8 mouse cellular contexts compared by ENCODE assay signal in the genomic region with DNA sequence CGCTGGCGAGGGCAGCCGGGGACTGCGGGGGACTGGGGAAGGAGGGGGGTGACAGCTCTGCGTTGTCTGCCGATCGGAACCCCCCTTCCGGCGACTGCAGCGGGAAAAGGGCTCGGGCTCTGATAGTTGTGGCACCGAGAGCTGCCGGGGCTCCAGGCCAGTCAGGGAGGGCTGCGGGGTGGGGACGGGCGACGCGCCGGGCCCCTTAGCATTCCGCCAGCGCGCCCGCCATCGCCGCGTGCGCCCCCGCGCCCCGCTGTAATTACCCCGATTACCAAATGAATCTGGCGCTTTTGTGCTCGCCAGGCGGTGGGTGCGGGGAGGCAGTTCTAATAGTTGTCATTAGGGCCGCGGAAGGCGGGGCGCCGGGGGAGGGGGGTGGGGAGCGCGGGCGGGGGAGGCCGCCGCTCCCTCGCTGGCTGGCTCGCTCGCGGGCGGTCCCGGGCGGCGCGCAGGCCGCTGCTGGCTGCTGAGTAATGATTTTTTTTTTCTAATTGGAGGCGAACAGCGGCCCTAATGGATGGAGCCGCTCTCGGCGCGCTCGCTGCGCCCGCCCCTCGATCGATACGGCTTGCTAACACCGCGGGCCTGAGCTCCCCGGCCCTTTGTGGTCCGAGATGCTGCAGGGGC.
A peak's percentile ranks its signal among the peaks of the same experiment; 100 is the strongest.
DNase-seq lines count a peak whose midpoint lies in the region; ATAC-seq lines count a peak whose summit lies in the region.

No protein-coding gene starts in this region.

- ATAC-seq in embryonic facial prominence, embryonic 11.5 days (replicated peaks; ENCODE audit: insufficient number of reproducible peaks, low FRiP score, low TSS enrichment, low read depth) = peak; percentile 73

- DNase-seq in urinary bladder, postnatal 14 days (ENCODE audit: low spot score) = peak; percentile 18
- DNase-seq in urinary bladder, adult 18-20 months (ENCODE audit: low spot score in 2 of 2) = no peak
- peak; percentile 58 for DNase-seq in embryonic facial prominence, embryonic 11.5 days (ENCODE audit: low spot score)
- DNase-seq in hindbrain, embryonic 10.5 days (ENCODE audit: low spot score) = peak; percentile 59
- DNase-seq in layer of hippocampus, postnatal 14 days (ENCODE audit: low spot score in 2 of 2) = peak; percentile 29 to 58
- peak; percentile 27 to 64 for DNase-seq in lung, postnatal 4 days
- peak; percentile 11 to 50 for DNase-seq in right cerebral cortex, postnatal 36 days (ENCODE audit: low spot score in 2 of 2)
- no peak for DNase-seq in natural killer cell, adult 2 months (ENCODE audit: low spot score in 2 of 2)

- peaks cover 15% of the 10 kb centered on the region for H3K27me3 ChIP-seq in embryonic facial prominence, embryonic 11.5 days (ENCODE audit: control insufficient read depth, insufficient read depth, low read length)
- peaks cover 98% of the 10 kb centered on the region for H3K27me3 ChIP-seq in hindbrain, embryonic 10.5 days (ENCODE audit: insufficient read depth, poor library complexity, severe bottlenecking)

- peak overlapping the region; percentile 58 for H3K9ac ChIP-seq in embryonic facial prominence, embryonic 11.5 days (replicated peaks; ENCODE audit: low read length)

- no peaks in the 10 kb centered on the region for H3K36me3 ChIP-seq in embryonic facial prominence, embryonic 11.5 days (replicated peaks; ENCODE audit: control insufficient read depth, insufficient read depth, low read depth, low read length)
- H3K36me3 ChIP-seq in hindbrain, embryonic 10.5 days = no peaks in the 10 kb centered on the region

- H3K4me1 ChIP-seq in embryonic facial prominence, embryonic 11.5 days (ENCODE audit: control insufficient read depth, insufficient read depth, low read length) = peaks cover 3% of the 10 kb centered on the region; the same call in 1 of the 2 replicates
- peaks cover 38% of the 10 kb centered on the region for H3K4me1 ChIP-seq in hindbrain, embryonic 10.5 days (replicated peaks)

- 0 out of 2 replicates have a peak overlapping the region, but pooled peaks have one; percentile 35 for H3K27ac ChIP-seq in embryonic facial prominence, embryonic 11.5 days (replicated peaks; ENCODE audit: low read depth, low read length)
- H3K27ac ChIP-seq in hindbrain, embryonic 10.5 days = peak overlapping the region; percentile 88

- no peaks in the 10 kb centered on the region for H3K9me3 ChIP-seq in embryonic facial prominence, embryonic 11.5 days (replicated peaks; ENCODE audit: control insufficient read depth, low read length)
- H3K9me3 ChIP-seq in hindbrain, embryonic 10.5 days = no peaks in the 10 kb centered on the region

- peak overlapping the region; percentile 33 for H3K4me3 ChIP-seq in embryonic facial prominence, embryonic 11.5 days (ENCODE audit: low read depth, low read length)
- peak overlapping the region; percentile 54 for H3K4me3 ChIP-seq in hindbrain, embryonic 10.5 days

- H3K4me2 ChIP-seq in embryonic facial prominence, embryonic 11.5 days (ENCODE audit: low read depth, low read length) = peak overlapping the region; percentile 66

- 4% methylated on average over 43 of the region's 71 CpGs for WGBS in embryonic facial prominence, embryonic 11.5 days
- 4% methylated on average over 71 of the region's 71 CpGs for WGBS in hindbrain, embryonic 10.5 days

Comparison
In these comparisons a context has a peak if more than half of its experiments do, and no peak if none do; other contexts are left out.
1. DNase-seq: peak in urinary bladder, postnatal 14 days (single experiment), embryonic facial prominence, embryonic 11.5 days (single experiment), hindbrain, embryonic 10.5 days (single experiment), layer of hippocampus, postnatal 14 days (2 of 2), lung, postnatal 4 days (2 of 2) and right cerebral cortex, postnatal 36 days (2 of 2); none in urinary bladder, adult 18-20 months (0 of 2) and natural killer cell, adult 2 months (0 of 2).